Mouse (Mus musculus) c-Kit-positive CD71-negative TER-119-negative erythroid progenitor cells, embryonic 14.5 days (primary cell): ENCODE measurements at regions not wholly inside any gene's neighbourhood (a gene's known extent, or its start where the extent isn't known, plus 50 kb on each side); places are given as distances from the start of the nearest gene placed in this dataset.

ENCODE experiments used
- DNase-seq: peaks from one replicate; pipeline ENCODE4 v3.0.0-alpha.2; 2013; ENCODE audit warnings: low read depth

DNA sequence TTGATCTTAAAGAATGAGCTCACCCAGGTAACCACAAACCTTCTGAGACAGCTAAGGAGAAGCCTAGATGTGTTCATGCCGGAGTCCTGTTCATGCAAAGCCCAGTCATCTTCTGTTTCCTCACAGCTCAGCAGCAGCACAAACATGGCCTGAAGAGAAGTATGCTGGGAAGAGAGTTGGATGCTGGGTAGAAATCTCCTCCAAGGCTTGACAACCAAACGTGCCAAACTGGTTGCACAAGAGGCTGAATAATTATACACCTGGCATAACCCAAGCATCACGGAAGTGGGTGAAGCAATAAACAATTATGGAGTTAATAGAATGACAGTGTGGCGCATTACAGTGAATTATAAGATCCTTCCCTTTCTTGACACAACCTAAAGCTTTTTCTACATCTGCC, 404.0 kb upstream of the Acvr2a start:
- no peak for DNase-seq

DNA sequence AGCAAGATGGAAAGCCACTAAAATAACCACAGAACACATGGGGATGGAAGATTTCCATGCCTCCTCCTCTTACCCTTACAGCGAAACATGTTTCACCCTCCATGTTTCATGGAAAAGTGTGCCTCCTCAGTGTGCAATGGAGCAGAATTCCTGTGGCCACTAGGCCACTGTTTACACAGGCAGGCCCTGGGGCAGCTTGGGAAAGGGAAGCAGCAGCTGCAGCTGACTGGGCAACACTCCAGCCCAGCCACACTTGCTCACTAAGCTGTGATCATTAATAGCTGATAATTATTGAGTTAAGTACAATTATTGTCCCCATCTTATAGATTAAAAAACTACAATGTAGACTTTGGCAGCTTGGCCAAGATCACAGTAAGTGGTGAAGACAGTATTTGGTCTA, 402.5 kb upstream of the Acvr2a start:
- DNase-seq: no peak

DNA sequence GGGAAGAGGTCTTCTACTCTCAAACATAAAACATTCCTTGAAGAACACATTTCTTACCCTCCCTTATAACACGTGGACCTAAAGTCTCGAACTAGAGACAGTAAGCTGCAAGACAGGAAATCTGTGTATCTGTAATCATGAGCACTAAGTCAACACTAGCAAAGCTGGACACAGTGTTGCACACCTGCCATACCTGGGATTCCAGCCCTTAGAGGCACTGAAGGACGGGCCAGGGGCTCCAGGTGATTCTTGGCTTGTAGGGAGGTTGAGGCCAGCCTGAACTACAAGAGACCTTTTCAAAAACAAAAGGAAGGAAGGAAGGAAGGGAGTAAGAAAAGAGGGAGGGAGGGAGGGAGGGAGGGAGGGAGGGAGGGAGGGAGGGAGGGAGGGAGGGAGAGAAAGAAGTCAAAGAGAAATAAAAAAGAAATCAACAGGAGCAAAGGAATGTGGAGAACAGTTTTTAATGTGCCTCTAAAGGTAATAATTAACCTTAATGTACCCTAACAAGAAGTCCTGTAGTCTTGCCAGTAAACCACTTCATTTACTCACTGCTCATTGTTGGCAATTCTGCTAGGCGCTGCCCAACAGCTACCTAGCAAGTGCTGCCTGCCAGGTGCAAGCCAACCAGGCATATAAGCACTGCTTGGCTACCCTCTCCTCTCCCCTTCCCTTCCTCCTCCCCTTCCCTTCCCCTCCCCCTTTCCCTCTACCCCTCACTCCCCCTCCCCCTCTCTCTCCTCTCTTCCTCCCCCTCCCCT, 401.0 kb upstream of the Acvr2a start:
- DNase-seq: no peak

DNA sequence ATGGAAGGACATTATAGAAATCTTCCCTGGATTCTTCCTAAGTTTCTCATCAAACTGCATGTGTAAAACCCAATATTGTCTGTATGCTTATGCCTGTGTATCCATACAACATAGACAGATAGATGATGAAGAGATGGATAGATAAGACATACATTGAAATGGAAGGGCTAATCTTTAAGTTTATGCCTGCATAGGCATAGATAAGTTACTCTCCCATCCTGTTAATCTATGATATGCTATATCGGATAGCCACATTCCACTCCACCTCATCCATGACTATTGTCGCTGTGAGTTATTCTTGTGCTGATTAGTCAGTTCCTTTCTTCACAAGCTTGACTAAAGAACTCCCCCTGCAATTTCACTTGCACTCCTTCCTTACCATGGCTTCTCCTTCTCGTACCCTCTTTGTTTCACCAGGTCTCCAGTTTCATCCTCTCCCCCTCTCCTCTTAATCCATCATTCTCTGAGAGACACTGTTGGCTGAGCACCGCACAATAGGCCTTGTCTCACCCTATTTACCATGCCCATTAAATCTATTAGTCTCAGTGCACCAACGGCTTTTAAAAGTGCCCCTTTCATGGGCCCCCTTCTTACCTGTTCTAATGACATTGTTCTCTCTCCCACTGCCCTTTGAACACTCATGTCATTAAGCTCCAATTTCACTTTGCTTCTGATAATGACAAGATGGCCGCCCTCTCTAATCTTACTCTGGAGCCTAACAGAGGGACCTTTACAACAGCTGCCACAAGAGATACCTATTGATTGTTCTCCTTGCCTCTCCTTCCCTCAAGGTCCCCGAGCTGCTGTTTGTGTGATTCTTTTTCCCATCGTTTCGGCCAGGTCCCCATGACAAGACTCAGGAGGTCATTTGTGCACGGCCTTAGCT, 399.1 kb upstream of the Acvr2a start:
- no peak for DNase-seq

DNA sequence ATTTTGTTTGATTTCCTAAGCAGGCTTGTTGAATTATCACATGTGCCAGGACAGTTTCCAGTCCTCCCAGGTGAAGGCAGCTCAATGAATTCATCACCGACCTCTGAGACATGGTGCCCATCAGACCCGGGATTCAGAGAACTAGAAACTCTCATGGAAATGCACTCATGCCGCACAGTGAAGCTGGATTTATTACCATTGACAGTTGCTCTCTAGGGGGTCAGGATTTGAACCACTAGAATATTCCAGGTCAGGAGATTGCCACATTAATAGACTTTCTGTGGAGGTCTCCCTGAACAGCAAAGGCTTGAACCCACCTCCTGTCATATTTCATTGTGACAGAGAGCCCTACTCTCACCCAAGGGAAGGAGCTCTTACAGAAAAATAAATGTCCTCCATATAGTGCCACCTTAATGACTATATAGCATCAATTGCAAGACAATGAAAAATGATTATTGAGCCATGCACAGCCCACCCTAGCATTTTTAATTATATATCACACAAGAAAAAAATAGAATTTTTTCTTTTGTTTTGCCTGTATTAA, 397.6 kb upstream of the Acvr2a start:
- no peak for DNase-seq

DNA sequence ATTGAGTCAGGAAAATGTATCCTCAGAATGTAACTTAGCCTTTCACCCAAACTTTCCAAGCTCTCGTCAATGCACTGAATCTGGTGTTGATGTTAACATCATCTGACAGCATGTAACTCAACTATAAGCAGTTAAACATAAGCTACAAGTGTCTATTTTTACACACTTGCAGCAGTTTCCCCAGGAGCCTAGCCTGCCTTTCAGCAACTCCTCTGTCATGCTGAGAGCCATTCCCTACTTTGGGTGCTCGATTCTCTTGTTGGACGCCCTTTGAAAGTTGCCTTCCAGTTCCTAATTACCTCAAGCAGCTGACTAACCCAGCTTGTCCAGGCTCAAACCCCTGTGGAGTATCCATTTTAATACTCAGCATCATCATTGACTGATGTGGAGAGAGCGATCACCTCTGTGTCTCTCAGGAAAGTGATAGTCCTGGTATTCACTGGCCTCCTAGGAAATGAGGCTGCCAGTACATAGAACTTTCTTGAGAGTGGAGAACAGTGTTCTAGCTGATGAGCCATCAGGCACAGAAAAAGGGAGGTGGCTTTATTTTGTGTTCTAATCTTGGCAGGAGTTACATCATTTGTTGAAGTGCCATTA, 396.8 kb upstream of the Acvr2a start:
- DNase-seq: no peak

DNA sequence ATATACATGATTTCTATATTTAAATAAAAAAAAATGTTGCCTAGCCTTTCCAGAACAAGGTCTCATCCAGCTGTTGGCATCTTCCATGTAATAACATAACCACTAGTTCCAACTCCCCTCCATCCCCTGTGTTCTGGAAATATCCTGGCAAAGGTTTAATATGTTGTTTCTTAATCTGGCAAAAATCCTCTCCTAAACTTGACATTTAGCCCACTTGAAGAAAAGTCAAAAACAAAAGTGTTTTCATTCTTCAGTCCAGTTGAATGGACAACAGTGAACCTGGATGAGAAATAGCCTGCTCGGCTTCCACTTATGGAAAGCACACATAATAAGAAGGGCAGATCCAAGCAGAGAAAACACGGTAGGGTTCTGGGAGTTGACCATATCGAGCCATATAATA, 393.1 kb upstream of the Acvr2a start:
- no peak for DNase-seq

DNA sequence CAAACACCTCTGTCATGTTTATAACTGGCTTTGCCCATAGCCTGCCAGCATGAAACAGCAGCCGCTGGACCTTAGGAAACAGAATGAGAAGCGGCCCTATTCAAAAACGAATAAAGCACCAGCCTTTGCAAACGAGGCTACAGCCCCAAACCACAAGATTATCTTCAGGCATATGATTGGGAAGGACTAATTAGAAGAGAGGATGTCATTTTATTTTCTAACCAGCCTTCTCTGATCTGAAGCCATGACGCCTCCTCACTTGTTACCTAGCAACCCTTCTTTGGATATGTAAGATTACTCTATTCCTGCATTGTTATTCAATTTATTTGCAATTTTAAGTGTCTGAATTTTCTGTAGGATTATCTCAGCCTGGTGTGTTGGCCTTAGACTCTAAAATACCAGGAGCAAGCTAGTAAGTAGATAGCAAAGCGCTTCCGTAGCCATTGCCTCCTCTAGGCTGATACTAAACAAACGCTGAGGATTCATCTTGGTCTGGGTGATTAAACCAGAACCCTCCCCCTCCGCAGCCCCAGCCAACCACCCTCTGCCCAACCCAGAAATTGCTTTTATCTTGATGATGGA, 390.0 kb upstream of the Acvr2a start:
- DNase-seq: no peak

DNA sequence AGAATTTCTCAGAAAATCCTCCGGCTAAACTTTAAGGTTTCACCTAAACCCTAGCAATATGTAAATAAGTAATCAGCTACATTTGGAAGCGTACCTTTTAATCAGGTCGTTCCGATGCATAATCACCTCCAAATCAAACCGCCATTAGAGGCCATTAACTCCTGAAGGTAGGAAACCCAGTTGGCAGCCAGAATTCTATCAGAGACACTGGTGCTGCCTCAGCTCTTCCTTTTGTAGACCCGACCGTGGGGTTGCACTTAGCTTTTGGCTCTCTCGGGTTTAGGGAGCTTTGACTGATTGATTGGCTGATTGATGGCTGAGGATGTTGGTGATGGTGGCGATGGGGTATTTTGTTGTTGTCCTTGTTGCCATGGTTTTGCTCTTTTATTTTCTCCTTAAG, 389.3 kb upstream of the Acvr2a start:
- DNase-seq: no peak

DNA sequence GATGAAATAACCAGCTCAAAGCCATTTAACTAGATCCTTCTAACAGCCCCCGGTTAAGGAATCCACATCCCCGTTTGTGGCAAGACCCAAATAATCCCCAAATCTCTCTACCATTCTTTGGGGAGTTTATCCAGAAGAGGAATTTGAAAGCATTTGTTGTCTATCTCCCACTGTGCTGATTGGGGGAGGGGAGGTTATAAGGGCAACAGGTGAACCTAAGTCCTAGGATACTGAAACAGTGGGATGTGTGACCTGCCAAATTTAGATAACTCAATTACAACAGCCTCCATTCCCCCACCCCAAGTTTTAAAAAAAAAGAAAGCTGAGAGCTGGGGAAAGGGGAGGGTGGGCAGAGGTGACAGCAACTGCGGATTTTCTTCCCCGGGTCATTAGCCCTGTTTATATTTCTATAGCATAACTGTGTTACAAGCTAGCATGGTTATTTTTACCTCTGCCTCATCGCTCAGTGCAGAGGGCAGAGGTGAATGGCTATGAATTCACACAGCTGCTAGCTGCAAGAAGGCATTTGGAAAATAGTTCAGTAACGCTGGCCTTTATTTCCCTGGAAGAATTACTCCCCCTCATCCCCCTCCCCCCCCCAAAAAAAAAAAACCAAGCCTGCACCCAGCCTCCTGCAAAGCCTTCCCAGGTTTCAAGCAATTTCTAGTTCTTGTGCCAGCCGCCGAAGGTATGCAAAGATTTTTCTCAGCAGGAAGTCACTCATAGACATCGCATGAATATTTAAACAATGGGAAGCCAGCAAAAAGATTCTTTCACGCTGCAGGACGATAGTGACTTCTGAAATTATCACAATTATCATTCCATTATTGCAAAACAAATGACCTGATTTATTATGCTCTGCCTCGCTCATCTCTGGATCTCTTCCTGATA, 388.5 kb upstream of the Acvr2a start:
- DNase-seq: no peak

DNA sequence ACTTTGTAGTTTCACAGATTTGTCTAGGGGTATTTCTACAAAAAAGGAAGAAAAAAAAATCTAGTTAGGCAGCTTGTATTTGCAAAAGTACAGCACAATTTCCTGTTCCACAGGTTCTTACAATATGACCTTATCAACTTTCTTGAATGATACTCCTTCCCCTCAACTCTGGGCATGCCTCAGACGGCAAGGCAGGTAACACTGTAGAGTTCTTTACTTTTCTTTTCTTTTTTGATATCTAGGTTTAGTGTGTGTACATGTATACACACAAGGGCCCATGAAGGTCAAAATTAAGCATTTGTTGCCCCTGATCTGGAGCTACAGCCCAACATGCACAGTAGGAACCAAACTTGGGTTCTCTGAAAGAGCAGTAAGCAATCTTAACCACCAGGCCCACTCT, 381.4 kb upstream of the Acvr2a start:
- DNase-seq: no peak

DNA sequence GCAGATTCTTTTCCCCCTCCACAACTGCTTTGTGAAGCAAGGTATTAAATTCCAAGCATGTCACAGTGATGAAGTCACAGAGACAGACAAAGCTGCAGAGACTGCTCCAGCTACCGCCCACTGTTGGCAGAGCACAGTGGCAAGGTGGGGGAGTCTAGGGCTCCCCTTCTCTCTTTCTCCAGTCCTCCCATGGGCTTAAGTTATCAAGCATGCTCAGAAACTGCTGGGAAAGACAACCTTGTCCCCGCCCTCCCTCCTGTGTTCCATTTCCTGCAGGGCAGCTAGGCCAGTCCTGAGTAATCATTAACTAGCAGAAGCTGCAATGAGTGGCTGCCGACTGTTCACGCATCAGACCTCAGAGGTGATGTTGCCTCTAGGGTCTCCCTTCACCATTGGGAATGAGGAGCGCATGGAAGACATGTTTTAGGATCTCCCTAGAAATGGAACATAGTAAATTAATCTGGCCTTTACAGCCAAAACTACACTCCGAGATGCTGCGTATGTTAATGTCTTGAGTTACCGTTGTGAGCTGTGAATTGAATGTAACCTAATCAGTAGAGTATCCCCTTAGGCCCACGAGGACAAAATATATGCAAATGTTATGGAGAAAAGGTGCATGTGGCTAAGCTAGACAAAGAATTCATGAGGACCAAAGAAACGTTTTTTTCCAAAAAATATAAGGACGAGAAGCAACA, 372.5 kb upstream of the Acvr2a start:
- no peak for DNase-seq

DNA sequence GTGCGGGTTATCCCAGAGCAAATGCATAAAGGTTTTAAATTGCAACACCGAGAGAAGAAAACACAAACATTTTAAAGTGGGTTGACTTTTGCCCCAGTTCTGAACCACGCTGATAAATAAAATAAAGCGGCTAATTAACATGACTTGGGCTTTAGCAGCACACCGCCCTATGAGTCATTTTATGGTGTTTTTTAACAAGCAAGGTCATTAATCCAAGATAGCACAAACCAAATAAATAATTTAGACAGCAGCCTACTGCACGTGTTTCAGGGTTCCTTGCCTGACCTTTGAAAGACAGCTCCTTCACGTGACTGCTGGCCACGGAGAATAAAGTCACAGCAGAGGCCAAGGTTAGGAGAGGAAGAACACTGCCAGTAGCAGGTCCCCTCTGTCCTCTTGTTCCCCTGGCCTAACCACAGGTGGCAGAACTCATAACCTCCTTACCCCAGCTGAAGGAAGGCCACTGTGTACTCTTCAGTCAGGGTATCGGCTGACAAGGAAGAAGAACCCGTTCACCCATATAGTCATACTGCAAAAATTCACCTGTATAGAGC, 371.8 kb upstream of the Acvr2a start:
- no peak for DNase-seq

DNA sequence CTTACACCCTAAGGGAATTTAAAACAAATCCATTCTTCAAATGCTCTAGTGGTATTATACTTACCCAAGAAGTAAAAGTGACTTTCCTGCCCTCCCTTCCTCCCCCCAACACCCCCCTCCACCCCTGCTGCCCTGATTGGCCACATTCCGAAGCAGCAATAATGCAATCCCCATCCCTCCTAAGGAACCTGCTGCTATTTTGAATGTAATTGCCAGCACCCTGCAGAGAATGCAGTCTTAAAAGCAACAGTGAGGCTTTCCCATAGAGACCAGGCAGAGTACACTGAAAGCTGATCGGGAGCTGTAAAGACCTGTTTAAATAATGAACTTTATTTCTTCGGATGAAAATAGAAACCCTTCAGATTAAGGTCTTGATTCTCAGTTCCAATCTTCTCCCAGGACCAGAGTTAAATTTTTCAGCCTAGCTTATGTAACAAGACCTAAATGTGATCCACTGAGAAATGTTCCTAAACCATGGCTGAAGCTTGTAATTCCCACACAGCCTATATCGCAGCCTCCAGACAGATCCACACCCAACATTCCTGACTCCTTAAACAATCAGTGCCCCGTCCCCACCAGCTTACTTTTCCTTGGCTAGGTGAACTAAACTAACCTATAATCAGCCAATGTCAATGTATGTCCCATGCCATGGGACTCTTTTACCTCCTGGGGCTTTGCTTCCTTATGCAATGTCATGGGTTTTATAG, 367.9 kb upstream of the Acvr2a start:
- no peak for DNase-seq

DNA sequence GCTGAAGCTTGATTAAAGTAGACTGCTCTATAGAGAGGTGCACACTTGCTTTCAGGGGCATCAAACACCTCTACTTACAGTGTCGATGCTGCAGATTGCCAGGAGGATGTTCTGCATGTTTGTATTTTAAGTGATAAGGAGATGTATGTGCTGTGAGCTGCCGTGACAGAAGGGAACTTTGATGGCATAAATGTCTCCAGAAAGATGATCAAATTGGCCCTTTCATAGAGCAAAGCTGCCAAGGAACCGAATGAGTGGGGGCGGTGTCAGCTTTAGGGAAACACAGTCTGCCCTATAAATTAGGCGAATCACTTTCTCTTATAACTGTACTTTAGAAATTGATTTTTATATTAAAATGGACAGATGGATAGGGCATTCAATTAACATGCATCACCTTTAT, 367.3 kb upstream of the Acvr2a start:
- no peak for DNase-seq

DNA sequence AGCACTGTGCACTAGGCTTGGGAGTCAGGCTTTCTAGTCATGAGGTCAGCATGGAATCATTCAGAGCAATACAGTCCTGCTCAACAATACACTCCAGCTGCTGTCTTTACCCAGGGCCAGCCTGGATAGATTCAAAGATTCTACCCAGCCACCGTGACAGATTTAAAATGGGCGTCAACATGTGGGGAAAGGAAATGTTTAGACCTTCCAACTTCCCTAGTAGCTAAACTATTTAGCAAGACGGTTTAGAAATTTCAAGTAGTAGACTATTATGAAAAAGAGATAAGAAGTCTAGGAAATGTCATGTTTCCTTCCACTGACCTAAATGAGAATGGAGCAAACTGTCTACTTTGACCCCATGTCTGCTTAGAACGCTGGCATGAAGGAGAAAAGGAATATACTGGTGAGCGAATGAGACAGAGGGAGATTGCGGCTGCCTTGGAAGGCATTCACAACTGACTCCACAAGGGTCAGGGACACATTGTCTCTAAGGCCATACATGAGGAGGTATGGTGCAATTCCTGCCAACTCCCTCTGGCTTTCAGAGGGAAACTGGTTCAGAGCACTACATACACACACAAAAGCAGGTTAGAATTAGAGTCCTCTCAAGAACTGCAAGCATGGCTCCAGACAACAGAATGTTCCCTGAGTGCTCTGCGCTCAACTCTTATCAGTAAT, 364.6 kb upstream of the Acvr2a start:
- DNase-seq: no peak

DNA sequence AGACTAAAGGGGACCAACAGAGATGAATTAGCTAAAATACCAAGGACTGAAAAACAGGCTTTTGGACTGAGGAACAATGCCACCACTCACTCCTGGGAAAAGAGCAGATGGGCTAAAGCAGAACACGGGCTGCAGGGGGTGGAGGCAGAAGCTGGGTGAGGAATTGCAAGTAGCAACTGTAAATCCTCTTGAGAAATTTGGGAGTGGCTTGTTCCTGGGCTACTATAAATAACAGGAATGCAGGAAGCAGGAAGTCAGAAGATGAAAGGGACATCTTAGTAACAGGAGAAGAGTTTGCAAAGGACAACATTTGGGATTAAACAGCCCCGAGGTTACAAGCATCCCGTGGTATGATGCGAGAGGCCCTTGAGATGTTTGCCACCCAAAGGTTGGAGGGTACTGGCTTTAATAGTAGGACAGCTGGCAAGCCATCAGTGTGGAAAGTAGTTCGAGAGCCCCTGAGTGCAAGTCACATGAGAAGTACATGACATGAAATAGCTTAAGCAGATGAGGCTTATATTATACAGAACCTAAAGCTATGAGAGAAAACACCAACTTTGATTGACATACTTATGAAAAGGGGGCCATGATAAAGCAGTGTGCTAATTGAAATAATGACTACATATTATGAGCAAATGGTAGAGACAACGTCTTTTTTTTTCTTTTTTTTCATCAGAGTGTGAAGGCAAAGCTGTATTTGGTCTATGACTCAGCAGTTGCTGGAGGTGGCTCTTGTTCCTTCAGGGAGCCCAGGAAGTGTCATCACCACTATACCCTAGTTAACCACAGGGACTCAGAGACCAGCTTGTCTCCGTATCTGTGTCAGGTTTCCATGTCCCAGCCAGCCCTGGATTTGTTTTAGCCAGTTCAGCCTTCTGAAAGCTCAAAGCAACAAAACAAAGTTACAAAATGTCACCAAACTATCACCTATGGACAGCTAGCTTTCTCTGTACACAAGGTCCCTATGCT, 357.6 kb upstream of the Acvr2a start:
- DNase-seq: peak; percentile 4

DNA sequence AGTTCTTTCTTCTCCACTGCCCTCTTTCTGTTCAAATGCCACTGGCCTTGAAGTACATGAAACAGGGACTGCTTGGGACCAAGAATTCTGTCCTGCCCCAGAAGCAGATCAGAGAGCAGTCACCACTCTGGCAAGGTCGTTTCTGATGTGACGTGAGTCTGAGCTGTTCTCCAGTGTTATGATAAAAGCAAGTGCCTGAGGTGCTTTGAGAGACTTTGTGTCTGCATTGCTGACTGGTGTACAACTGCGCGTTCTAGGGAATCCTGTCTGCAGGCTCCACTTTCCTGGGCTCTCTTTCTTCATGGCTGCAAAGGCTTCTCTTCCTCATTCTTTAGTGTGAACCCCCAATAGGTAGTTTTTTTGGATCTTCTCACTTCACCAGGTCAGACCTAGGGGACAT, 356.8 kb upstream of the Acvr2a start:
- no peak for DNase-seq
